Mouse (Mus musculus) G1E (cell line): Measurements from ENCODE around the gene H2-Ob. TPM values are rescaled to one million over a fixed set of nuclear protein-coding genes. Genes with fewer than 3 reads are reported as not detected.

Source experiments
- ATAC-seq: 2 replicates; pipeline ENCODE4 v1.8.0; 2016; ENCODE audit warnings: mild to moderate bottlenecking; ENCODE audit not compliant: insufficient number of reproducible peaks, poor library complexity, low FRiP score, severe bottlenecking; ENCODE audit errors: extremely low read depth
- DNase-seq: peaks from one replicate; pipeline ENCODE4 v3.0.0; 2012; ENCODE audit warnings: low spot score
- H3K27me3 ChIP-seq: 2 replicates; pipeline ENCODE4 v1.6.1; 2012; ENCODE audit warnings: mild to moderate bottlenecking, low read length, inconsistent platforms; ENCODE audit not compliant: insufficient read depth
- H3K36me3 ChIP-seq: replicated peaks from 2 replicates; pipeline ENCODE3; 2012; ENCODE audit warnings: mild to moderate bottlenecking, inconsistent platforms
- H3K4me1 ChIP-seq: 2 replicates; pipeline ENCODE4 v1.6.1; 2012; ENCODE audit warnings: low read depth, low read length, inconsistent platforms, mixed read lengths; ENCODE audit not compliant: insufficient read depth
- H3K4me3 ChIP-seq: 2 replicates; pipeline ENCODE4 v1.5.1; 2012; ENCODE audit warnings: low read depth, mild to moderate bottlenecking, inconsistent platforms, low read length, moderate library complexity, mixed read lengths
- H3K9me3 ChIP-seq: replicated peaks from 2 replicates; pipeline ENCODE4 v1.6.1; 2012; ENCODE audit warnings: inconsistent platforms
- CTCF ChIP-seq: IDR thresholded peaks from 2 replicates; pipeline ENCODE4 v1.5.1; 2012; ENCODE audit warnings: low read depth, low read length, inconsistent platforms, mixed read lengths
- GATA1 ChIP-seq: IDR thresholded peaks from 2 replicates; pipeline ENCODE4 v1.6.1; 2012; ENCODE audit warnings: borderline replicate concordance, low read length, inconsistent platforms, mixed read lengths
- GATA2 ChIP-seq: IDR thresholded peaks from 2 replicates; pipeline ENCODE4 v1.6.1; 2012; ENCODE audit warnings: low read depth, low read length, inconsistent platforms, borderline replicate concordance
- POLR2AphosphoS5 ChIP-seq: IDR thresholded peaks from 2 replicates; pipeline ENCODE4 v1.6.1; 2012; ENCODE audit warnings: low read depth, low read length, inconsistent platforms; ENCODE audit not compliant: insufficient replicate concordance
- TAL1 ChIP-seq: conservative IDR thresholded peaks from 2 replicates; pipeline ENCODE4 v1.6.1; 2012; ENCODE audit warnings: low read depth, low read length, inconsistent platforms, mixed read lengths
- polyA plus RNA-seq: library from polyadenylated mRNA; stranded (reverse); fragments of >175 nt; gene quantifications from 2 replicates; pipeline ENCODE4 v1.2.3, GENCODE M21; 2012
- total RNA-seq, 2 experiments: library from RNA; stranded (forward) in 1 of 2; stranded (reverse) in 1 of 2; fragments of 200-1000 nt in 1 of 2; fragments of >200 nt in 1 of 2; fragmentation: Nextera tagmentation in 1 of 2; gene quantifications; 2 replicates each; pipeline ENCODE4 v1.2.3; 2014 to 2017

The H2-Ob gene
- total RNA-seq (2014; fragmentation: Nextera tagmentation) (not detected in 2 replicates), total RNA-seq (2017) (0.11 TPM in 1 of 2 replicates, not detected in the other), polyA plus RNA-seq (not detected in 2 replicates)

GRCm38 (mm10) chr17:34238706-34239105 is at the start of gene H2-Ob:
Gene H2-Ob, plus strand, starts transcription at chr17:34238903.
- Histone ChIP-seq H3K36me3 (no peaks in the 10 kb centered on the region), H3K27me3 (peaks cover 2% of the 10 kb centered on the region), H3K9me3 (peaks cover 3% of the 10 kb centered on the region), H3K4me1 (no peaks in the 10 kb centered on the region), H3K4me3 (no peak within 1 kb of the TSS)
- TF ChIP-seq TAL1, result no peak
- no peak for TF ChIP-seq GATA2
- no peak for TF ChIP-seq CTCF
- TF ChIP-seq GATA1, result no peak
- no peak for TF ChIP-seq POLR2AphosphoS5
- ATAC-seq (no peak), DNase-seq (no peak)

DNA sequence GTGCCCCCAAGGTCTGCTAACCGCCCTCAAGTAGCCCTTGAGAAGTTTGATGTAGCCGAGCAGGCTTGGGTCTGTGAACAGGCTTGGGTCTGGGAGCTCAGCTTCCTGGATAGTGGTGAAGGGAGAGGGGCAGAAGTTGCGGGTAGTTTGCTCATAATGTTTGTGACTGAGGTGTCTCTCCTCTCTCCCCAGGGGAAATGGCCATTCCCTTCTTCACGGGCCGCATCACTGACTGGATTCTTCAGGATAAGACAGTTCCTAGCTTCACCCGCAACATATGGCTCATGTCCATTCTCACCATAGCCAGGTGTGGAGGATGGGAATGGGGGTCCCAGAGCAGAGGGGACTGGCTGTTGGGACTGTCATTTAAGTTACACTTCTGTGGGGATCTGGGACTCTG is 49.7 kb upstream of the H2-Ob start:
- peaks cover 26% of the 10 kb centered on the region for H3K4me1 ChIP-seq
- peaks cover 40% of the 10 kb centered on the region for H3K27me3 ChIP-seq
- ATAC-seq (no peak), DNase-seq (no peak)
- TF ChIP-seq GATA1 (no peak), POLR2AphosphoS5 (no peak), GATA2 (no peak), TAL1 (no peak), CTCF (no peak)
- H3K9me3 ChIP-seq, result no peaks in the 10 kb centered on the region
- no peak overlapping the region for H3K4me3 ChIP-seq
- peaks cover 18% of the 10 kb centered on the region for H3K36me3 ChIP-seq

DNA sequence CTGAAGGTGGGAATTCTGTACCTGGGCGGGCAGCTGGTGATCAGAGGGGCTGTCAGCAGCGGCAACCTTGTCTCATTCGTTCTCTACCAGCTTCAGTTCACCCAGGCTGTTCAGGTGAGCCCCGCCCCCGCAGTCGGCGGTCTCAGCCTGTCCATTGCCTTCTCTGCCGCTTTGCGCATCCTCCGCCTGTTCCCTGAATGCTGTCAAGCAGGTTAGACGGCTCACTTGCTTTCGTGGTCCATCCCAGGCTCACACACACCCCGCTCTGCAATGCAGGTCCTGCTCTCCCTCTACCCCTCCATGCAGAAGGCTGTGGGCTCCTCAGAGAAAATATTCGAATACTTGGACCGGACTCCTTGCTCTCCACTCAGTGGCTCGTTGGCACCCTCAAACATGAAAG is 45.9 kb upstream of the H2-Ob start:
- DNase-seq, result no peak
- no peaks in the 10 kb centered on the region for H3K9me3 ChIP-seq
- peaks cover 37% of the 10 kb centered on the region for H3K27me3 ChIP-seq
- no peak overlapping the region for H3K4me3 ChIP-seq
- H3K4me1 ChIP-seq, result peaks cover 13% of the 10 kb centered on the region
- peaks cover 21% of the 10 kb centered on the region for H3K36me3 ChIP-seq
- no peak for TF ChIP-seq GATA2
- no peak for TF ChIP-seq POLR2AphosphoS5
- TF ChIP-seq CTCF, result no peak
- TF ChIP-seq GATA1, result no peak
- no peak for TF ChIP-seq TAL1
- ATAC-seq, result no peak

GRCm38 (mm10) chr17:34193468-34193867 is 45.2 kb upstream of the H2-Ob start:
- H3K36me3 ChIP-seq, result peaks cover 21% of the 10 kb centered on the region
- DNase-seq (no peak), ATAC-seq (no peak)
- no peaks in the 10 kb centered on the region for H3K9me3 ChIP-seq
- no peak overlapping the region for H3K4me3 ChIP-seq
- no peak for TF ChIP-seq GATA1
- no peak for TF ChIP-seq CTCF
- TF ChIP-seq TAL1, result no peak
- H3K4me1 ChIP-seq, result peaks cover 7% of the 10 kb centered on the region
- H3K27me3 ChIP-seq, result peaks cover 38% of the 10 kb centered on the region

GRCm38 (mm10) chr17:34194723-34195122 is 44.0 kb upstream of the H2-Ob start:
- no peak for TF ChIP-seq GATA1
- no peak for TF ChIP-seq TAL1
- TF ChIP-seq GATA2, result no peak
- TF ChIP-seq POLR2AphosphoS5, result no peak
- no peak for TF ChIP-seq CTCF
- Histone ChIP-seq H3K4me3 (no peak overlapping the region), H3K36me3 (peaks cover 21% of the 10 kb centered on the region), H3K27me3 (peaks cover 43% of the 10 kb centered on the region), H3K4me1 (peaks cover 2% of the 10 kb centered on the region; the same call in 1 of the 2 replicates), H3K9me3 (no peaks in the 10 kb centered on the region)
- ATAC-seq (no peak), DNase-seq (no peak)

GRCm38 (mm10) chr17:34196491-34196890 is 42.2 kb upstream of the H2-Ob start:
- TF ChIP-seq GATA1, result no peak
- TF ChIP-seq CTCF, result no peak
- no peak for TF ChIP-seq GATA2
- no peak for TF ChIP-seq TAL1
- TF ChIP-seq POLR2AphosphoS5, result no peak
- DNase-seq (no peak), ATAC-seq (no peak)
- Histone ChIP-seq H3K4me1 (peaks cover 8% of the 10 kb centered on the region), H3K4me3 (no peak overlapping the region), H3K9me3 (no peaks in the 10 kb centered on the region), H3K36me3 (peaks cover 10% of the 10 kb centered on the region), H3K27me3 (peaks cover 37% of the 10 kb centered on the region)
